Mouse (Mus musculus) cerebellum, adult 11-12 months (tissue): ENCODE measurements around the gene Tpgs1.

Experiments
- DNase-seq: peaks from one replicate; pipeline ENCODE4 v3.0.0; 2022

Gene Tpgs1

DNA sequence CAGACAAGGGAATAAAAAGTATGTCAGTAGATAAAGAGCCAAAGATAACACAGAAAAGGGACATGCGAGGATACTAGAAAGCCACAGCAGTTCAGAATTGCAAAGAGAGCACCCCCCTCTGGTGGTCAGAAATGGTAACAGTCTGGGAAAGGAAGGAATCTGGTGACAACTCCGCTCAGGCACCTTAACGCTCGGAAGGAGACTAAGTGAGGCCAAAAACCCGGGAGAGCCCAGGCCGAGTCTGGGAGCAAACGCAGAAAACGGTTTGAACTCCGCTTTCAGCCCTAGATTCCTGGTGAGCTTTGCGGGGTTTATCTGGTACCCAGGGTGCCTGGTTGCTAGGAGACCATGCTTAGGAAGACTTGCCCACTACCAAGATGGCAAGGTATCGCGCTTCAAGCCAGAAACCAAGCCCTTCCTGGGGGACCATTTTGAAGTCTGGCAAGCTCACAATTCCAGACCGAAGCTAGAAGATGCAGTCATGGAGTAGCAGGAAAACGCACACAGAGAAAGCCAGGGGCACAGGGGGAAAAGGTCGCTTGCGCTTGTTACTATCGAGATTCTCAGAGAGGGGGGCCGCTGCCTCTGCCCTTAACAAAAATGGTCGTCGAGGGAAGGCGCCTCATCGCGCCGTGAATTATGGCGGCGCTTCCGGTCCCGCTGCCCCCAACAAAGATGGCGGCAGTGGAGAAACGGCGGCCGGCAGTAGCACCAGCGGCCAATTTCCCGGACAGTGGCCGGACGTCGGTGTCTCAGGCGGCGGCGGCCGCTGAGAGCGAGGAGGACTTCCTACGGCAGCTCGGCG lies at the start of gene Tpgs1:
Gene Tpgs1, plus strand, starts transcription at position 599 of the 805 bp plus-strand sequence.
- peak; percentile 91 for DNase-seq

DNA sequence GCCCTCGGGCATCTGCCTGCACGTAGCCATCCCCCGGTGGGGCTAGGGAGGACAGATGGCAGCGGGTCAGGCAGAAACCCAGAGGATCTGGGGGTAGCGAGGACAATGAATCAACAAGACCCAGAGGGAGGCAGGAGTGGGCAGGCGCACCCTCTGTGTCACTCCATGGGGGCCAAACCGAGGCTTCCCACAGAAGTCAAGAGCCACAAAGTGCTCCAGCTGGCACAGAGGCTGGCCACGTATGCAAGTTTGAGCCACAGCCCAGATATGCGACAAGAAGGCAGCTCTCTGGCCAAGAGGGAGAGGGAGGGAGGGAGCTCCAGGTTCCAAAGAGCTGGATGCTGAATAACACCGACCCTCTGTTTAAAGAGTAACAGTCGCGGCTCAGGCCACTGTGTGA lies 45.2 kb upstream of the Tpgs1 start:
- no peak for DNase-seq

DNA sequence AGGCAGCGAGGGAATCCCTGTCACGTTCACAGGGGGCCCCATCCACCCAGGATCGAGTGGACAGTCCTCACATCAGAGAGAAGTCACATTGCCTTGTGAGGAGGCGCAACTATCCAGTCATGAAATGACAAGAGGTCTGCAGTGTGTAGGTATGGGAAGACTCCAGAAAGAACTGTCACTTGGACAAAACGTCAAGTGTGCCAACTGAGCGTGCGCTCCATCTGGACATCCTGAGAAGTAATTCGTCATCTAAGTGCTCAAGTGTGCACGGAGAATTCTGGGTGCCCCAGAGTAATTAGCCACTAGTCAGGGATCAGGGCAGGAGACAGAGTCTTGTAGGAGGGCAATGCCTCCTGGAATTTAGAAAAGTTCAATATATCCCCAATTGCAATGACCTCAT lies 43.8 kb upstream of the Tpgs1 start:
- DNase-seq = no peak

DNA sequence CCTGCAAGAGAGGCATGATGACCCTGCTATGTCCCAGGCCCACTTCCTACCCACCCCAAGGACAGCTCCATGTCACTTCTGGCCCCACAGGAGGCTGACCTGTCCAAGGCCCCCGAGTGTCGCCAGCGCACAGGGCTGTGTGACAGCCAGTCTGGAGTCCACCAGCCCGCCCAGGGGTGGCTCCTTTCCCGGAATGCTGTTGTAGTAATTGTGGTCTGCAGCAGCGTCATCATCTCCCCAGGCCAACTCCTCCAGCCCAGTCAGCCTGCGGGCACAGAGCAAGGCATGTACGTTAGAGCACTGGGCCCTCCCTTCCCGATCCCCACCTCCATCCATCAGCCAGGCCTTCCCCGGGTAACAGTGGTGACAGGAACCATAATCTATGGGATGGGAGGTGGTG lies 43.0 kb upstream of the Tpgs1 start:
- no peak for DNase-seq

DNA sequence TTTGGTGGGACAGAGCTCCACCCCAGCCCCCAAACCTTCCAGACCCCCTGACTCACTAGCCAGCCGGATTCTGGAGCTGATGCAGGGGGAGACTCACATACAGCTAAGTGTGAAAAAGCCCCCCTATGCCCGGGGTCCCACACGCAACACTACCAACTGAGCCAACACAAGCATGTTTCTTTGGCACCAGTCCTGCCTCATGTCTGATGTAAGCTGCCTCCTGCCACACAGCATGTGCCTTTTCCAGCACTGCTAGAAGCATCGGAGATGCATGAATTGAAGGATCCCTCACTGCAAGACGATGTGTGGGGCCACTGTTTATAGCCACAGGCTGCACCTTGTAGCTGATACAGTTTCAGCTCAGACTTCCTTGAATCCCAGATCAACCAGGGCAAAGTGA lies 40.8 kb upstream of the Tpgs1 start:
- DNase-seq = no peak

DNA sequence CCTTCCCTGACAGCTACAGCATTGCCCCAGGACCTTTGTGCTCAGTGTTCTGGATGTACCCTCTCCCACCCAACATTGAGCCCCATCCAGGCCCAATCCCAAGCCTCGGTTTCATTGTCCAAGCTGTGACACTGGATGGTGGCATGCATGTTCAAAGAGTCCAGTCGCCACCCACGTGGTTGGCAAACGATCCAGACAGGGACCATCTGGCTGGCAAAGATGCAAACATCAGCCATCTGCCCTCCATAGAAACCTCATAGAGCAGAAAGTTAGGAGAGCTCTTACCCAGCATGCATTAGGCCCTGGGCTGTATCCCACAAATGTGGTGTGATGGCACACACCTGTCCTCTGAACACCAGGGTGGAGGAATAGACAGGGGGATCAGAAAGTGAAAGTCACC lies 37.7 kb upstream of the Tpgs1 start:
- no peak for DNase-seq

DNA sequence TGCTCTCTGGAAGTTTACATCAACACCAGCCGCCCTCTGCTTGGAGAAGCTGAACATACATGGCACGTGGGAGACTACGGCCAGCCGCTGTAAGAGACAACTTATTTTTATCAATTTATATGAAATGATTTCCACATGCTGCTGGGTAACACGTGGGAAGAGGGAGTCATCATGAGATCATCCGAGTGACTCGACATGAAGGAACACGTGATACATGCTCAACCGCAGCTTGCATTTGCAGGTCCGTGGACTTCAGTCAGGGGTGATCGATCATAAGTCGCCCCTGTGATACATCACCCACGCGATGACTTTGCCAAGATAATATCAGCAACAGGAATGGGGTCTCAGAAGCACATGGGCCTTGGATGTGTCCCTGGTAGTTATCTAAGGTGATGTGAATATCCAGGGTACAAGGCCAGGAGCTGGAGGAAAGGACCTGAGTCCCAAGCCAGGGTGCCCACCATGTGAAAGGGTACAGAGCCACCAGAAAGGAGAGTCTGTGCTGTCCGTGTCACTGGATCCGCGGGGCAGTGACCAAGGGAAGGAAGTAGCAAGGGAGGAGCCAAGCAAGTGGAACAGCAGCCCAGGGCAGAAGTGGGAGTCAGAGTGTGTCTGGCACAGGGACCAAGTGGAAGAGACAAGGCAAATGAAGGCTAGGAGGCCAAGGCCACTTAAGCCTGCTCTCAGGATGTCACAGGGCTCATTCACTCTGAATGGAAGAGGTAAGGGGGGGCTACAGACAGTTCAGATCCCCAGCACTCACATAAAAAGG lies 36.0 kb upstream of the Tpgs1 start:
- no peak for DNase-seq

DNA sequence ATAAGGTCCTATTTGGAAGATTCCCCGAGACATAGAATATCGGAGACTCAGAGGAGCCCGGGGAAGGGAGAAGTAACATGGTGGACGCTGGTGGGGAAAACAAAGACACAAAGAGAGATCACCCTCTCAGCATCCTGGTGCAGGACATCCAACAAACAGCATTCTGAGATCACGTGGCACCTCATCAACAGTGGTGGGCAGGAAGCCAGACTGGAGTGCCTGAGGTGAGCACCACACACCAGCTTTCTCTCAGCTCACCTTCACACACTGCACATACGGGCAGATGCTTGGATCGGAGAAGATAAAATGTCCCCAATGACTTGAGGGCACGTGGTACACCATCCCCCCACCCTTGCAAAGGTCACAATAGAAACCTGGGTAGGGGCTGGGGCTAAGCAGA lies 32.9 kb upstream of the Tpgs1 start:
- peak; percentile 60 for DNase-seq

DNA sequence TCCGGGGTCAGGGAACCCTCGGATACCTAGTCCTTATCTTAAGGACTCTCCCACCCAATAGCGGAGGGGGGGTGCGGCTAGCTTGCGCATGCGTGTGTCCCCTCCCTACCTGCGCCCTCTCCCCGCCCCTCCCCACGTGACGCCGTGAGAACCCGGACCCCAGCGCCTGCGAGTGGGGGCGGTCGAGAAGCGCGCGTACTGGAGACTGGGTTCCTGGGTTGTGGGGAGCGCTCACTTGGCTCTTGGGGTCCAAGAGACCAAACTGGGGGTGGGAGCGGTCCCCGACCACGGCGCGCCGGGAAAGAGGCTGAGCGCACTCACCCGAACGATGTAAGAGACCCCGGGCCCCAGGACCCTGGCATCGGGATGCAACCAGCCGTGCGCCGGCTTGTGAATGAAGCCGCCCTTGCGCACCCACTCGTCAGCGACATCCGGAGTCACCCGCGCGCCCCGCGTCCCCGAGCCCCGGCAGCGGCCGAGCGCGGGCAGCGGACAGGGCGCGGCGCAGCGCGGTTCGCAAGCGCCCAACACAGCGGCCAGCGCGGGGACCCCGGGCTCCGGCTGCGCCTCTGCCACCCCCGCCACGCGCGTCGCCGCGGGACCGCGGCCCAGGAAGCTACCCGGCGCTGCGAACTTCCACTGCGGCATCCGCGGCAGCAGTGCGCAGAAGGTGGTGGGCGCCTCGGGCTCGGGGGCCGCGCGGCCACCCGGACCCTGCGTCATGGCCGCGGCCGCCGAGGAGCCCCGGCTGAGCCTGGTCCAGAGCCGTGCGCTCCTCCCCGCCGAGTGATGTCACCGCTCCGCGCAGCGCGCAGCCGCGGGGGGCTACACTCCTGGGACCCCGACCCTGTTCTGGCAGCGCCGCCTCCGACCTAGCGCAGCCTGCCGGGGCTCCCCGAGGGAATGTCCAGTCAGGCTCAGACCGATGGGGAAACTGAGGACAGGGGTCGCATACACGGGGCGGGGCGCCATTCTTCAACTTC lies 31.8 kb upstream of the Tpgs1 start, which contains the start of gene Shc2:
Gene Shc2, minus strand, starts transcription at position 791 of the 983 bp plus-strand sequence.
- DNase-seq = peak; percentile 85

DNA sequence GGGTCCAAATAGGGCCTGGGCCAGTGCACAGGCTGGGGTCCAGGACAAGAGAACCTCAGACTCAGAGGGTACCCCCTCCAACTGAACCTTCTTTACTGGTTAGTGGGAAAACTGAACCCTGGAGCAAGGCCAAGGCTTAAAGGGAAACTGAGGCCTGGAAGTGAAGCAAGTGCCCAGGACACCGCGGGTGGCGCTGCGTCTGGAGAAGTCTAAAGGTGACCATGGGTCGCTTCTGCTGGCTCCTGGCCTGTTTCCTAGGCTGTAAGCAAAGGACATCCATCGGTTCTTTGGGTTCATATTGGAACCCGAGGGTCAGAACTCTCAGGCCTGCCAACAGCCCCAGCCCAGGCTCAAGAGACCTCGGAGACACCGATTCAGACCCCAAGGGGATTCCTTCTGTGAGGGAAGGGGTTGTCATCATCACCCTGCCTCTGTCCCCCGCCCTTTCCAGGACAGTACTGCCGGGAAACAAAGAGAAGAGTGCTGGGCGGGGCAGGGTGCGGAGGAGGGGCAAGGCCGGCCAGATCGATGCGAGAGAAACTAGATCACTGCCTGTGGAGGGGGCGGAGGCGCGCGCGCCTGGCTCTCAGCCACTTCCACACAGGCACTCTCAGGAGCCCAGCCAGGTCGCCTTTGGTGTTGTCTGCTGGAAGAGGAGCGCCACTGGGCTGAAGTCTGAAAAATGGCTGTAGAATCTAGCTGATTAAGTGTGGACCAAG lies 30.5 kb upstream of the Tpgs1 start:
- DNase-seq = peak; percentile 67

DNA sequence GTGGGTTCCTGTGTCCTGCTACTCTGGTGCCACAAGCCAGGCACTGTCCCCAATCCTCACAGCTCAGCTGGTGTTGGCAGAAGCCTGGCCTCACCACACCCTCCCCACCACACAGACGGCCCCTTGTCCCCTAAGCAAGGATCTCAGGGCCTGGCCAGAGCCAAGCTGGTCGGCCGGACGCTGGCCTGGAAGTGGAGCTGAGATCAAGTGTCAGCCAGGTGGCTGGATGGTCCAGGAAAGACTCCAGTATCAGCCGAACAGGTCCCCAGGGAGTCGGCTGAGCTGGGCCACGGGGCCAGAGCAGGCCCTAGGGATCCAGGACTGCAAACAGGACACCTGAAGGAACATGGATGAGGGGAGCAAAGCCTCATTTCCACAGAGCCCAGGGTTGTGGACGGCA lies 23.5 kb upstream of the Tpgs1 start, which contains the start of gene Odf3l2:
Gene Odf3l2, minus strand, starts transcription at position 28 of the 400 bp plus-strand sequence.
- DNase-seq = no peak

DNA sequence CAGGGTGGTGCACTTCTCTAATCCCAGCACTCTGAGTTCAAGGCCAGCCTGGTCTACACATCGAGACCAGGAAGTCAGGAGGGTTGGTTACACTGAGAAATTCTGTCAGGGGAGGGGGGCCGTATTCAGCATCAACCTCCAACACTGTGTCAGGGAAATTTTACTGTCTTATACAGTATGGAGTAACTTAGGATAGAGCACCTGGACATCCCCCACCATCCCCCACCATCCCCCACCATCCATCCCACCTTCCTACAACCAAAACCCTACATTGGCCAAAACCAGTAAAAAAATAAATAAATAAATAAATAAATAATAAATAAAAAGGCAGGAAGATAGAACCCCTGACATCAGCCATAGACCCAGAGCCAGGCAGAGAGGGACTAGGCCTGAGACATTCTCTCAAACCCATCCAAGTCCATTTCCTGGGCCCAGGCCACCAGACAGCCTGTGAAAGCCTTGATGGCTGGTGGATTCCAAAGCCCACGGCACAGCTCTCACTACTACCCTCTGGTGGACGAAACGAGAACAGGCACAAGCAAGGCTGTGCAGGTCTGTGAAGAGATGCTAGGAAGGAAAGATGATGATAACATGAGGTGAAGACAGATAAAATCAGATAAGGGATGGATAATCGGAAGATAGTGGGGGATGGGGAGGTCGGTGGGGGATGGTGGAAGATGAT lies 20.0 kb upstream of the Tpgs1 start:
- DNase-seq = peak; percentile 70

DNA sequence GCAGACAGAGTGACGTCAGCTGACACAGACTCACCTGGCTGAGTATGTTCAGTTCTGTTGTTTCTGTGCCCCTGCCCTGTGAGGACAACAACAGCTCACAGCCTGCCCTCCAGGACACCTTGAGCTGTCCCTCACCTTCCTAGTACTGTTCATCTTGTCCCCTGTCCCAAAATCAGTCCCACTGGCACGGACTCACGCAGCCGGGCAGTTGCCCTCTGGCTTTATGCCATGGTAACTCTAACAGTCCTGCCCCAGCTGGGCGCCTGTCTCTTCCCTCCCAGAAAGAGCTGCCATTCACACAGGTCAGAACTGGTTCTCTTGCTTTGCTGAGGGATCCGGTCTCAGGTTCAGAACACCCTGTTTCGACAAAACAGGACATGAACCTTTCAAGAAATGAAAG lies 16.4 kb upstream of the Tpgs1 start:
- DNase-seq = no peak

DNA sequence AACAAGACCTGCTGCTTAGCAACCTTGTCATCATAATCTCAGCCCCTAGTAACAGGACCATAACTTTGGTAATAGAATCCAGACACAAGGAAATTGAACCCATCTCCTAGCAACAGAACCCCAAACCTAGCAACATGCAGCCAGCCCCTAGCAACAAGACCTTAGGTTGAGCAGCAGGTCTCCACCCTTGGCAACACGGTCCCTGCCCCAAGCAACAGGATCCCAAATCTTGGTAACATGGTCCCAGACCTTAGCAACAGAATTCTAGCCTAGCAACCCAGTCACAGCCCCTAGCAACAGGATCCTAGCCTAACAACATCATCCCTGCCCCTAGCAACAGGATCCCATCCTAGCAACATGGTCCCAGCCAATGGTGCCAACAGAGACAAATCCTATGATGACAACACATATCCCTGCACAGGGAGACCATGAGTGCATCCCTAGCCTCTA lies 14.2 kb upstream of the Tpgs1 start:
- no peak for DNase-seq

DNA sequence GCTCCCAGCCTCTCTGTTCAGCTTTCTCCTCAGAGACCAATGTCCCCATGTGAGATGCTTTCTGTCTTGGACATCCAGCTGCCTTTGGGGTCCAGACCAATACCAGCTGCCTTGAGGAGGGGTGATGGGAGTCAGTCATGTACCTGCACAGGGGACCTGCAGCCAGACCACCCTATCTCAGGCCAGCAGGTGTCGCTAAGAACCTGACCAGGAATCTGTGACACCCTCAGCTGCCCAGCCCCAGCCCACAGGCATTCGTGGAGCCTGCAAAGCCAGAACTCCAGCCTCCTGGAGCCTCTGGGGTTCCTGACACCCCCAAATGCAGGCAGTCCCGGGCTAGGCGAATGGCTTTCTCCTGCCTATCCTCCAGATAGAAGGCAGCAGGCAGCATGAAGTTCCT lies 10.3 kb upstream of the Tpgs1 start:
- no peak for DNase-seq

DNA sequence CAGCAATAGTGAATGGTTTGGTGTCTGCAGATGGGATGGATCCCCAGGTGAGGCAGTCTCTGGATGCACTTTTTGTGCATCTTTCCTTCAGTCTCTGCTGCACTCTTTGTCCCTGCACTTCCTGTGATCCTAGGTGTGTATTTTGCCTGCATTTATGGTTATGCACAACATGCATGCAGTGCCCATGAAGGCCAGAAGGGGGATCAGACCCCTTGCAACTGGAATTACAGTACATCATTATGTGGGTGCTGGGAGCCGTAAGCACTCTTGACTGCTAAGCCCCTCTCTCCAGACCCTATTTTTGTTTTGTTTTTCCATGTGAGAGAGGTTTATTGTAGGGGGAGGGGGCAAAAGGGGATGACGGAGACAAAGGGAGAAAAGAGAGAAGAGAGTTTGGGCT lies 8.9 kb upstream of the Tpgs1 start:
- DNase-seq = no peak

DNA sequence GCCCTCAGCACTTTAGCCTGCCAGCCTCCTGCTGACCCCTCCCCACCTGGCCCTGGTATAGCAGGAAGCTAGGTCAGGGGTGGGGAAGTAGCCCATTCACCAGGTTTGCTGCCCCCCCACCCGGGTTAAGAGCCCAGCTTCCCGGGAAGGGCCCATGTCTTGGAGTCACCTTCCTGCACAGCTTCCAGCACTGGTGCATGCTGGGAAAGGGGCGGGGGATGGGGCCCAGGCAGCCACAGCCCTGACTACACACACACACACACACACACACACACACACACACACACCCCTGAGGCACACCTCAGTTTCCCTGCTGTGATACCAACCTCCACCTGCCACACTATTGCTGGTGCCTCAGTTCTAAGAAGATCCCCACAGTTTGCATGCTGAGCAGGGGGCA lies 7.3 kb upstream of the Tpgs1 start:
- no peak for DNase-seq

DNA sequence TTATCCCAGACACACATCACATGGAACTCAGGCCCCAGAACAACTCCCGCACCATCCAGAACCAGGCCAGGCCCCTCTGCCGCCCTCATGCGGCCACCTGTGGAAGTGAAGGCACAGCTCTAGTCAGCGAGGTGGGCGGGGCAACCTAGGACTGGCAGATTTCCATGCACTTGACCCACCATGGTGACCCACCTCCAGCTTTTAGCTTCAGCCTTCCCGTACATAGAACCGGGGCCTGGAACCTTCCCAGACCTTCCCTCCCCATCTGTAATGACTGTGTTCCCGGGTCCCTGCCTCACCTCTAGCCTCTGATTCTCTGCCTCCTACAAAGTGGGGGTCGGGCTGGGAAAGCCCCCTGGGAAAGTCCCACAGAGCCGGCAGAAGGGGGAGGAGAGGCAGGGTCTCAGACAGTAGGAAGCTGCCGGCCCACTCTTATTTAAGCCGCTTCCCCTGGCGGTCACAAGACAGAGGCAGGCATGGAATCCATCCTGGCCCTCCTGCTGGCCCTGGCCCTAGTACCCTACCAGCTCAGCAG lies 5.0 kb upstream of the Tpgs1 start, which contains the start of gene Madcam1:
Gene Madcam1, plus strand, starts transcription at position 429 of the 535 bp plus-strand sequence.
- DNase-seq = peak; percentile 61

DNA sequence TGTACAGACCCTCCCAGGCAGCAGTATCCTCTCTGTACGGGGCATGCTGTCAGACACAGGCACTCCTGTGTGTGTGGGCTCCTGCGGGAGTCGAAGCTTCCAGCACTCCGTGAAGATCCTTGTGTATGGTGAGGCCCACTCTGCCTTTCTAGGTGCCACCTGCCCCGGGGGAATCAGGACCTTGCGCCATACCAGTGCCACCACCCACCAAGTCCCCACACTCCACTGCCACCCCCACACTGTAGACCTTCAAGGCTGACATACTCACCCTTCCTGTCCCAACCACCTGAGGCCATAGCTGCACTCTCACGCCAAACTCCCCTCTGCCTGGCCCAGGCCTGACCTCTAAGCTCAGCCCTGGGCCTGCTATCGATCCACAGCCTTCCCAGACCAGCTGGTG lies 4.1 kb upstream of the Tpgs1 start:
- DNase-seq = no peak

DNA sequence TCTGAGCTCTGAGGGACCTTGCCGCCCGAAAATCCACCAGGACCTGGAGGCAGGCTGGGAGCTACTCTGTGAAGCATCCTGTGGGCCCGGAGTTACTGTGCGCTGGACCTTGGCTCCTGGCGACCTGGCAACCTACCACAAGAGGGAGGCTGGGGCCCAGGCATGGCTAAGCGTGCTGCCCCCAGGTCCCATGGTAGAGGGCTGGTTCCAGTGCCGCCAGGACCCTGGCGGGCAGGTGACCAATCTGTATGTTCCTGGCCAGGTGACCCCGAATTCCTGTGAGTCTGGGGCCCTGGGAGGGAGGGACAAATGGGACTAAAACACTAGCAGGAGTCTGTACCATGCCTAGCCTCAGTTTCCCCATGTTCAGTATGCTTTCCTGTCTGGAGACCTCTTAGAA lies 2.7 kb upstream of the Tpgs1 start:
- peak; percentile 57 for DNase-seq

DNA sequence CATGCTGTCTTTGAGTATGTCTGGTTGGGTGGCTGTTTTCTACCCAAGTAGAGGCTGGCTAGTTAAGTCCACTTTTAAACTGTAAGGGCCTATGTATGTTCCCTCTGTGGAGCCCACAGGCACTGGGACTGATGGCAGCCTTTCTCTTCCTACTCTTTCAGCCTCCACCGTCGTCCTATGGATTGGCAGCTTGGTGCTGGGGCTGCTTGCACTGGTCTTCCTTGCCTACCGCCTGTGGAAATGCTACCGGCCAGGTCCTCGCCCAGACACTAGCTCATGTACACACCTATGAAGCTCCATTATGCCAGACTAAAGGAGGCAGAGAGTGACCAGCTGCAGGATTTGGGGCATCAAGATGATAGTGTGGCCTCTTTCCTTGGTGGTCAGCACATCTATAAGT lies 1.1 kb upstream of the Tpgs1 start:
- no peak for DNase-seq
